Mouse (Mus musculus) E14TG2a.4 (cell line): ENCODE data around the gene Atg9a.

ENCODE experiments used
- CTCF ChIP-seq: conservative IDR thresholded peaks from 2 replicates; pipeline ENCODE4 v1.5.1; 2014; ENCODE audit warnings: low read length
- NANOG ChIP-seq: IDR thresholded peaks from 2 replicates; pipeline ENCODE4 v1.6.1; 2014; ENCODE audit warnings: borderline replicate concordance, low read length, mixed read lengths
- POU5F1 ChIP-seq: IDR thresholded peaks from 2 replicates; pipeline ENCODE4 v1.6.1; 2014; ENCODE audit warnings: low read length, borderline replicate concordance

- TF ChIP-seq CTCF: no peak
- TF ChIP-seq POU5F1: no peak
- TF ChIP-seq NANOG: no peak
Measured at GRCm38 (mm10) chr1:75210136-75211087, 18.4 kb upstream of the Atg9a start, which contains the start of the genes Glb1l and Stk16.
